ENCODE assay signal across 18 mouse cellular contexts in genomic region chr5:36301166-36301565, GRCm38 (mm10).
DNase-seq lines count a peak whose midpoint lies in the region; ATAC-seq and TF ChIP-seq lines count a peak whose summit lies in the region.
"Had no signal": no experiment of that assay in that cellular context is flagged by ENCODE, and none has a peak within 500 bp of the region (broad histone marks: within the 10 kb centered on the region; RNA-seq: fewer than 3 reads in every experiment).

No protein-coding gene starts in this region.

- TF ChIP-seq CTCF in intestine, postnatal 0 days (IDR thresholded peaks at IDR 0.05; ENCODE audit: low read depth), result no peak
- no peak for TF ChIP-seq CTCF in C2C12 (IDR thresholded peaks at IDR 0.05; ENCODE audit: control insufficient read depth, insufficient read depth, insufficient read length)

- peaks cover 2% of the 10 kb centered on the region for H3K79me3 ChIP-seq in C2C12 (ENCODE audit: low read depth)

- H3K27ac ChIP-seq in intestine, postnatal 0 days (ENCODE audit: low read depth, low read length), result 0 out of 2 replicates have a peak overlapping the region, but pooled peaks have one; percentile 28
- H3K27ac ChIP-seq in intestine, embryonic 16.5 days (ENCODE audit: low read length), result no peak overlapping the region
- H3K27ac ChIP-seq: hindbrain, embryonic 14.5 days; limb, embryonic 15.5 days; stomach, embryonic 15.5 days had no signal

- H3K9ac ChIP-seq in intestine, postnatal 0 days (ENCODE audit: low read depth, low read length), result no peak overlapping the region
- H3K9ac ChIP-seq in intestine, embryonic 16.5 days (ENCODE audit: low read depth, low read length), result no peak overlapping the region
- H3K9ac ChIP-seq: hindbrain, embryonic 14.5 days; limb, embryonic 15.5 days; stomach, embryonic 15.5 days had no signal

- H3K9me3 ChIP-seq in intestine, postnatal 0 days (ENCODE audit: control insufficient read depth), result no peaks in the 10 kb centered on the region
- H3K9me3 ChIP-seq in intestine, embryonic 16.5 days (ENCODE audit: control insufficient read depth, low read length), result no peaks in the 10 kb centered on the region
- H3K9me3 ChIP-seq: heart, embryonic 10.5 days; limb, embryonic 15.5 days; stomach, embryonic 15.5 days had no signal

- H3K79me2 ChIP-seq in C2C12 (ENCODE audit: control insufficient read depth, insufficient read depth) (peaks cover 6% of the 10 kb centered on the region), myocyte (ENCODE audit: control insufficient read depth, insufficient read depth) (peaks cover 38% of the 10 kb centered on the region)

- TF ChIP-seq POLR2A in myocyte (IDR thresholded peaks at IDR 0.05; ENCODE audit: insufficient read length, low read depth), result no peak

- no peaks in the 10 kb centered on the region; the same call in 1 of the 2 replicates for H3K4me1 ChIP-seq in intestine, postnatal 0 days (replicated peaks; ENCODE audit: control insufficient read depth, insufficient read depth, low read length)
- H3K4me1 ChIP-seq in intestine, embryonic 16.5 days (ENCODE audit: control insufficient read depth, insufficient read depth, low read length), result 0 out of 2 replicates have a peak, but pooled peaks cover 2% of the 10 kb centered on the region

- no peak for ATAC-seq in intestine, postnatal 0 days
- no peak for ATAC-seq in intestine, embryonic 16.5 days

- H3K36me3 ChIP-seq in intestine, postnatal 0 days (ENCODE audit: control insufficient read depth, insufficient read depth), result no peaks in the 10 kb centered on the region
- H3K36me3 ChIP-seq in intestine, embryonic 16.5 days (ENCODE audit: control insufficient read depth, insufficient read depth, low read length), result no peaks in the 10 kb centered on the region
- no peaks in the 10 kb centered on the region for H3K36me3 ChIP-seq in C2C12 (ENCODE audit: control insufficient read depth, insufficient read depth)
- H3K36me3 ChIP-seq in myocyte (ENCODE audit: control insufficient read depth, insufficient read depth), result no peaks in the 10 kb centered on the region
- H3K36me3 ChIP-seq: heart, embryonic 10.5 days; limb, embryonic 15.5 days; stomach, embryonic 15.5 days had no signal

- 64% methylated on average over 4 of the region's 4 CpGs for WGBS in intestine, postnatal 0 days
- WGBS in intestine, embryonic 16.5 days, result 72% methylated on average over 4 of the region's 4 CpGs

- H3K4me3 ChIP-seq in intestine, postnatal 0 days (ENCODE audit: low read depth, low read length), result no peak overlapping the region
- no peak overlapping the region for H3K4me3 ChIP-seq in intestine, embryonic 16.5 days (ENCODE audit: low read length)
- no peak overlapping the region for H3K4me3 ChIP-seq in C2C12 (ENCODE audit: insufficient read depth, poor library complexity, severe bottlenecking)
- no peak overlapping the region for H3K4me3 ChIP-seq in myocyte
- H3K4me3 ChIP-seq: heart, embryonic 10.5 days; limb, embryonic 15.5 days; stomach, embryonic 15.5 days had no signal

- H3ac ChIP-seq in C2C12 (ENCODE audit: control insufficient read depth, insufficient read length, low read depth), result no peak overlapping the region
- no peak overlapping the region for H3ac ChIP-seq in myocyte (ENCODE audit: control insufficient read depth, insufficient read length)

- no peaks in the 10 kb centered on the region for H3K27me3 ChIP-seq in intestine, postnatal 0 days (replicated peaks; ENCODE audit: control insufficient read depth, insufficient read depth, low read length)
- H3K27me3 ChIP-seq in intestine, embryonic 16.5 days (replicated peaks; ENCODE audit: control insufficient read depth, insufficient read depth, low read length), result no peaks in the 10 kb centered on the region
- H3K27me3 ChIP-seq in C2C12 (ENCODE audit: control insufficient read depth, insufficient read depth, insufficient read length) (no peaks in the 10 kb centered on the region), myocyte (ENCODE audit: control insufficient read depth, insufficient read depth, insufficient read length) (no peaks in the 10 kb centered on the region)
- H3K27me3 ChIP-seq: limb, embryonic 15.5 days; stomach, embryonic 15.5 days had no signal

- H3K4me2 ChIP-seq in intestine, postnatal 0 days (replicated peaks; ENCODE audit: low read depth), result no peak overlapping the region
- H3K4me2 ChIP-seq in intestine, embryonic 16.5 days (ENCODE audit: low read depth, low read length), result no peak overlapping the region
- peak overlapping the region; percentile 54 for H3K4me2 ChIP-seq in myocyte (ENCODE audit: low read depth)
- H3K4me2 ChIP-seq: hindbrain, embryonic 14.5 days; limb, embryonic 15.5 days; stomach, embryonic 15.5 days had no signal

- peak; percentile 5 for DNase-seq in cerebellum, adult 11-12 months
- no peak for DNase-seq in cerebellum, adult 11 months
- DNase-seq in urinary bladder, postnatal 25 days (ENCODE audit: low spot score), result no peak
- DNase-seq in embryo, embryonic 11 days, result no peak
- DNase-seq: adrenal gland, postnatal 10 days; heart, postnatal 14 days; kidney, adult 11 months; kidney, postnatal 14 days; layer of hippocampus, adult 9-11 months; lung, postnatal 14 days had no signal

TF ChIP-seq in C2C12, 6 proteins besides CTCF, POLR2A, EP300 and RAD21:
- TF ChIP-seq MYOG (IDR thresholded peaks at IDR 0.05; ENCODE audit: control insufficient read depth, extremely low read depth, insufficient read length) (no peak), MYOD1 (IDR thresholded peaks at IDR 0.05; ENCODE audit: control insufficient read depth, insufficient read length, low read depth) (peak; percentile 86)

TF ChIP-seq in myocyte, 11 proteins besides CTCF, POLR2A, EP300 and RAD21:
- TF ChIP-seq TCF12 (IDR thresholded peaks at IDR 0.05; ENCODE audit: insufficient read depth, poor library complexity, severe bottlenecking) (peak; percentile 76), MYOD1 (IDR thresholded peaks at IDR 0.05; ENCODE audit: control insufficient read depth in 1 of 3, insufficient read length in 2 of 3, low read depth in 2 of 3) (peak; percentile 92 to 100 (median 96)), MYOG (IDR thresholded peaks at IDR 0.05; ENCODE audit: control insufficient read depth in 1 of 3, insufficient read depth in 1 of 3, insufficient read length in 2 of 3, low read depth in 2 of 3) (peak; percentile 93 to 99 (median 96)), TCF3 (IDR thresholded peaks at IDR 0.05; ENCODE audit: insufficient read length, low read depth) (peak; percentile 76), MAX (IDR thresholded peaks at IDR 0.05; ENCODE audit: low read depth) (no peak), SRF (IDR thresholded peaks at IDR 0.05; ENCODE audit: control insufficient read depth, insufficient read length, low read depth) (no peak), CEBPB (IDR thresholded peaks at IDR 0.05; ENCODE audit: insufficient read depth, poor library complexity, severe bottlenecking) (no peak), E2F4 (IDR thresholded peaks at IDR 0.05; ENCODE audit: insufficient read depth) (no peak)
